Mouse (Mus musculus): Measurements from ENCODE around the gene U2af2. TPM values are rescaled to one million over a fixed set of nuclear protein-coding genes. Genes with fewer than 3 reads are reported as not detected.

The U2af2 gene
- polyA plus RNA-seq, 1 experiment from 2014 or later = 63.0 TPM

- under 1% methylated on average over 48 of the region's 48 CpGs for WGBS
- H3K4me3 ChIP-seq = peak within 1 kb of the TSS; percentile 77
- H3K36me3 ChIP-seq = peaks cover 28% of the 10 kb centered on the region
- H3K27me3 ChIP-seq = no peaks in the 10 kb centered on the region
- peak within 1 kb of the TSS; percentile 82 for H3K9ac ChIP-seq
- peak within 1 kb of the TSS; percentile 60 for H3K4me2 ChIP-seq
- peak within 1 kb of the TSS; percentile 96 for H3K27ac ChIP-seq
- H3K4me1 ChIP-seq (replicated peaks) = peaks cover 13% of the 10 kb centered on the region
- ATAC-seq (replicated peaks; ENCODE audit: insufficient number of reproducible peaks, insufficient read depth, low FRiP score, low read depth) = peak; percentile 96
- H3K9me3 ChIP-seq (replicated peaks) = no peaks in the 10 kb centered on the region
Measured at GRCm38 (mm10) chr7:5038109-5038732, 23.7 kb upstream of the U2af2 start, which contains the start of gene Zfp784. Gene Zfp784, minus strand, starts transcription at chr7:5038446.

- H3K36me3 ChIP-seq = peaks cover 21% of the 10 kb centered on the region
- H3K9ac ChIP-seq = peak overlapping the region; percentile 82; the same call in 1 of the 2 replicates
- 25% methylated on average over 5 of the region's 5 CpGs for WGBS
- ATAC-seq (replicated peaks; ENCODE audit: insufficient number of reproducible peaks, insufficient read depth, low FRiP score, low read depth) = no peak
- peak overlapping the region; percentile 60 for H3K4me2 ChIP-seq
- no peaks in the 10 kb centered on the region for H3K9me3 ChIP-seq (replicated peaks)
- H3K27ac ChIP-seq = peak overlapping the region; percentile 96
- peaks cover 13% of the 10 kb centered on the region for H3K4me1 ChIP-seq (replicated peaks)
- peak overlapping the region; percentile 77 for H3K4me3 ChIP-seq
- no peaks in the 10 kb centered on the region for H3K27me3 ChIP-seq
Measured at GRCm38 (mm10) chr7:5038940-5039339, 23.0 kb upstream of the U2af2 start.

GRCm38 (mm10) chr7:5044981-5045380 is 17.0 kb upstream of the U2af2 start:
- no peak for ATAC-seq (replicated peaks; ENCODE audit: insufficient number of reproducible peaks, insufficient read depth, low FRiP score, low read depth)
- Histone ChIP-seq H3K27ac (no peak overlapping the region), H3K9ac (no peak overlapping the region), H3K4me1 (replicated peaks) (no peaks in the 10 kb centered on the region), H3K36me3 (no peaks in the 10 kb centered on the region), H3K4me2 (no peak overlapping the region), H3K4me3 (no peak overlapping the region), H3K9me3 (replicated peaks) (no peaks in the 10 kb centered on the region), H3K27me3 (no peaks in the 10 kb centered on the region)
- 51% methylated on average over 2 of the region's 2 CpGs for WGBS

- Histone ChIP-seq H3K36me3 (no peaks in the 10 kb centered on the region), H3K27me3 (no peaks in the 10 kb centered on the region), H3K4me1 (replicated peaks) (peaks cover 8% of the 10 kb centered on the region), H3K4me2 (no peak overlapping the region), H3K9ac (no peak overlapping the region), H3K27ac (no peak overlapping the region), H3K4me3 (no peak overlapping the region), H3K9me3 (replicated peaks) (no peaks in the 10 kb centered on the region)
- no peak for ATAC-seq (replicated peaks; ENCODE audit: insufficient number of reproducible peaks, insufficient read depth, low FRiP score, low read depth)
- WGBS = 63% methylated on average over 2 of the region's 2 CpGs
Measured at GRCm38 (mm10) chr7:5046112-5046511, 15.8 kb upstream of the U2af2 start.

- Histone ChIP-seq H3K4me3 (no peak overlapping the region), H3K27me3 (peaks cover 7% of the 10 kb centered on the region), H3K4me2 (no peak overlapping the region), H3K36me3 (no peaks in the 10 kb centered on the region), H3K4me1 (replicated peaks) (peaks cover 15% of the 10 kb centered on the region), H3K9me3 (replicated peaks) (no peaks in the 10 kb centered on the region), H3K27ac (no peak overlapping the region), H3K9ac (no peak overlapping the region)
- ATAC-seq (replicated peaks; ENCODE audit: insufficient number of reproducible peaks, insufficient read depth, low FRiP score, low read depth) = no peak
- 15% methylated on average over 2 of the region's 2 CpGs for WGBS
Measured at GRCm38 (mm10) chr7:5047313-5047712, 14.6 kb upstream of the U2af2 start.

- Histone ChIP-seq H3K4me3 (peak within 1 kb of the TSS; percentile 89), H3K4me1 (replicated peaks) (peaks cover 33% of the 10 kb centered on the region), H3K27ac (peak within 1 kb of the TSS; percentile 68), H3K9me3 (replicated peaks) (no peaks in the 10 kb centered on the region), H3K36me3 (no peaks in the 10 kb centered on the region), H3K4me2 (peak within 1 kb of the TSS; percentile 96), H3K27me3 (peaks cover 49% of the 10 kb centered on the region), H3K9ac (peak within 1 kb of the TSS; percentile 82)
- ATAC-seq (replicated peaks; ENCODE audit: insufficient number of reproducible peaks, insufficient read depth, low FRiP score, low read depth) = peak; percentile 77
- WGBS = 2% methylated on average over 65 of the region's 65 CpGs
Measured at GRCm38 (mm10) chr7:5051193-5052192, 10.4 kb upstream of the U2af2 start, which contains the start of gene Zfp580. Gene Zfp580, plus strand, starts transcription at chr7:5051538.

GRCm38 (mm10) chr7:5052438-5052837 is 9.5 kb upstream of the U2af2 start:
- no peaks in the 10 kb centered on the region for H3K9me3 ChIP-seq (replicated peaks)
- ATAC-seq (replicated peaks; ENCODE audit: insufficient number of reproducible peaks, insufficient read depth, low FRiP score, low read depth) = no peak
- H3K4me3 ChIP-seq = peak overlapping the region; percentile 89
- H3K9ac ChIP-seq = peak overlapping the region; percentile 53
- H3K4me1 ChIP-seq (replicated peaks) = peaks cover 40% of the 10 kb centered on the region
- H3K27ac ChIP-seq = no peak overlapping the region
- 4% methylated on average over 12 of the region's 12 CpGs for WGBS
- H3K4me2 ChIP-seq = peak overlapping the region; percentile 96
- no peaks in the 10 kb centered on the region for H3K36me3 ChIP-seq
- peaks cover 59% of the 10 kb centered on the region for H3K27me3 ChIP-seq

- no peaks in the 10 kb centered on the region for H3K9me3 ChIP-seq (replicated peaks)
- 8% methylated on average over 41 of the region's 45 CpGs for WGBS
- peak overlapping the region; percentile 53 for H3K9ac ChIP-seq
- peaks cover 64% of the 10 kb centered on the region for H3K27me3 ChIP-seq
- peak overlapping the region; percentile 96 for H3K4me2 ChIP-seq
- H3K4me1 ChIP-seq (replicated peaks) = peaks cover 40% of the 10 kb centered on the region
- H3K27ac ChIP-seq = no peak overlapping the region
- peak overlapping the region; percentile 89 for H3K4me3 ChIP-seq
- ATAC-seq (replicated peaks; ENCODE audit: insufficient number of reproducible peaks, insufficient read depth, low FRiP score, low read depth) = no peak
- no peaks in the 10 kb centered on the region for H3K36me3 ChIP-seq
Measured at GRCm38 (mm10) chr7:5052931-5053343, 9.0 kb upstream of the U2af2 start.

- Histone ChIP-seq H3K4me1 (replicated peaks) (peaks cover 40% of the 10 kb centered on the region), H3K36me3 (no peaks in the 10 kb centered on the region), H3K9ac (no peak overlapping the region), H3K4me3 (peak overlapping the region; percentile 89), H3K27me3 (peaks cover 70% of the 10 kb centered on the region), H3K4me2 (peak overlapping the region; percentile 96), H3K27ac (no peak overlapping the region), H3K9me3 (replicated peaks) (no peaks in the 10 kb centered on the region)
- ATAC-seq (replicated peaks; ENCODE audit: insufficient number of reproducible peaks, insufficient read depth, low FRiP score, low read depth) = no peak
- 9% methylated on average over 32 of the region's 32 CpGs for WGBS
Measured at GRCm38 (mm10) chr7:5053456-5054179, 8.3 kb upstream of the U2af2 start.

GRCm38 (mm10) chr7:5056651-5057263 is 5.2 kb upstream of the U2af2 start:
- 4% methylated on average over 54 of the region's 55 CpGs for WGBS
- H3K27ac ChIP-seq = no peak overlapping the region
- ATAC-seq (replicated peaks; ENCODE audit: insufficient number of reproducible peaks, insufficient read depth, low FRiP score, low read depth) = no peak
- no peaks in the 10 kb centered on the region for H3K36me3 ChIP-seq
- H3K9ac ChIP-seq = peak overlapping the region; percentile 57
- H3K4me1 ChIP-seq (replicated peaks) = peaks cover 42% of the 10 kb centered on the region
- H3K4me3 ChIP-seq = peak overlapping the region; percentile 47
- peaks cover 72% of the 10 kb centered on the region for H3K27me3 ChIP-seq
- H3K4me2 ChIP-seq = peak overlapping the region; percentile 66
- H3K9me3 ChIP-seq (replicated peaks) = no peaks in the 10 kb centered on the region

Data from heart, embryonic 15.5 days (tissue).